Mouse (Mus musculus) 3T3-L1 (cell line): ENCODE measurements around the gene Hist1h3c.

ENCODE experiments used
- DNase-seq: peaks from one replicate; pipeline ENCODE4 v3.0.0-alpha.2; 2015; ENCODE audit warnings: low read depth, low spot score

Hist1h3c gene

DNA sequence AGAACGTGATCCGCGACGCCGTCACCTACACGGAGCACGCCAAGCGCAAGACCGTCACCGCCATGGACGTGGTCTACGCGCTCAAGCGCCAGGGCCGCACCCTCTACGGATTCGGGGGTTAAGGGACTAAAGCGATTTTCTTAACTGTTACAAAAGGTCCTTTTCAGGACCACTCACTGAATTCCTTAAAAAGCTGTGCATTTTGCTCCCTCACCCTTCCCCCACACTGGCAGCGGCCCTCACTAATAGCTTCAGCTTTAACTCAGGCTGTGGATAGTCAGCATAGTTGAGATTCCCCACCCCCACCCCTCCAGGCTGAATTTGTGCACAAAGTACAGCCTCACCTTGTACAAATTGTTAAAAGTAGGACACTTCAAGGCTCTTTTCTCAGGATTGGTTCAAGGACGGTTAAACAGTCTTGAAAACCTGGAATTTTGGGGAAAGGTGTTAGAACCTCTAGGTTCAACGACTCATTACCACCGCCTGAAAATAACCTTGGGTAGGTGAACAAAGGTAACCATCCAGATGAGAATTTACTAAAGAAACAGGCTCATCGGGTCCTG, 11.9 kb upstream of the Hist1h3c start:
- DNase-seq, result peak; percentile 34

DNA sequence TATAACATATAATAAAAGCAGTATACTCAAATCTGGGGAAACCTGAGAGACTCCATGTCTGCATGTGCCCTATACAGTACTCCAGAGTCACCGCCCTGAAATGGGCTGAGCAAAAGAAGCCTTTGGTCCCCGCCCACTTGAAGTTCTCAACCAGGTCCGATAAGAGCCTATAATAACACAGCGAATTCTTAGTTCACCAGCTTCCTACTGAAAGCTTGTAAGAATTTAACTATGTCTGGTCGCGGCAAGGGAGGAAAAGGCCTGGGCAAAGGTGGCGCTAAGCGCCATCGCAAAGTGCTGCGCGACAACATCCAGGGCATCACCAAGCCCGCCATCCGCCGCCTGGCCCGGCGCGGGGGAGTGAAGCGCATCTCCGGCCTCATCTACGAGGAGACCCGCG, 11.4 kb upstream of the Hist1h3c start, which contains the start of gene Hist1h4b:
Hist1h4b (plus strand) TSS at position 224 of the 400 bp plus-strand sequence.
- DNase-seq, result peak; percentile 96

DNA sequence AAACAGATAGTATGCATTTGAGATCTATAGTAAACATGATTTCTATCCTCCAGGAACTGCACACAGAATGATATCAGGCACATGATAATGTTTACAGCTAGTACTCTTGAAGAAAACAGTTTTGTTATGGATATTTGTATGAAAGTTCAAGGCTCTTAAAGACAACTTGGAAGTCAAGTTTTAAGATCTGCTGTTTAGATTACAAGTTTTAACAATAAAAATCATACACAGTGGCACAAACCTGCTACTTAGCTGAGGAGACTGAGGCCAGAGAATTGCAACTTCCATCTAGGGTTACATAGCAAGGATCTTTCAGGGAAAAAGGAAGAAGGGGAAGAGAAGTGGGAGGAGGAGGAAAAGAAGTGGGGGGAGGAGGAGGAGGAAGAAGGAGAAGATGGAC, 9.6 kb upstream of the Hist1h3c start:
- no peak for DNase-seq

DNA sequence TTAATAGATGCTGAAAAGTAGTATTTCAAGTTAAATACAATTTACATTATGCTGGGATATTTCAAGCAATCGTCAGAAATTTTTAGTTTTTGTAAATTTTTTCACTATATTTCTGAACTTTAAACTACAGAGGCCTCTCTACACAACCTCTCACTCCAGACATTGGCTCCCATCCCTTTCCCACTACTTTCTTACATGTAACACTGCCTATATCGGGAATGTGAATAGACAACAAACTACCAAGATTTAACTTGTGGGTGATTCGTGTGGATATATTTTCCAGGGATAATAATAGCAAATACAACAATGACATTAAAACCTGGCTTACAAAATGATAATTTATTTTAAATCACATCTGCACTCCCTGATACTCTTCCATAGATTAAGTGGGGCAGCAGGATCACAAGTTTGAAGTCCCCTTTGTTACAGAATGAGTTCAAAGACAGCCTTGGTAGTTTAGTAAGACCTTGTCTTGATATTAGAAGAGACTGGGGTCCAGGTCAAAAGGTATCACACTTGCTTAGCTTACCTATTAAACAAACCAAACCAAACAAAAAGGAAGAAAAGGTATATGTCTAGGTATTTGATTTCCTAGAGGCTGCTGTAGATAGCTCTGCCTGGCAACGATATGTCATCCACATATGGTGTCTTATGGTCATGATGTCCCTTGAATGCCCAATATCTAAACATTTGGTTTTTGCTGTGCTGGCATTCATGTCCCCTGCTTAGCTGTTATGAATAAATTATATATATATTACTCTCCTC, 8.1 kb upstream of the Hist1h3c start:
- DNase-seq, result peak; percentile 49

DNA sequence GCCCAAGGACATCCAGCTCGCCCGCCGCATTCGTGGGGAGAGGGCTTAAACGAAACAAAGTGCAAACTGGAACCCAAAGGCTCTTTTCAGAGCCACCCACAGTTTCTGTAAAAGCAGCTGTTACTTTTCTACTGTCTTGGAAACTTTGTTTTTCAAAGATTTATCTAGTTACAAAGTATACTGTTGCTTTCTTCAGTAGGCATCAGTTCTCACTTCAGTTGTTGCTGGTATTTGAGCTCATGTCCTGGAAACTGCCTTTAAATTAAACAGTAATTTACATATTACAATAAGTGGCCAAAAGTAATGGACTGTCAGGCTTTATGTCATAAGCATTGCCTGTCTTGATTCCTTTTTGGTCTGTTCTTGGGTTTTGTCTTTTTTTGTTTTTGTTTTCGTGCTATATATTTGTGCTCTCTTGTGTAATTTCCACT, 7.4 kb upstream of the Hist1h3c start:
- peak; percentile 36 for DNase-seq

DNA sequence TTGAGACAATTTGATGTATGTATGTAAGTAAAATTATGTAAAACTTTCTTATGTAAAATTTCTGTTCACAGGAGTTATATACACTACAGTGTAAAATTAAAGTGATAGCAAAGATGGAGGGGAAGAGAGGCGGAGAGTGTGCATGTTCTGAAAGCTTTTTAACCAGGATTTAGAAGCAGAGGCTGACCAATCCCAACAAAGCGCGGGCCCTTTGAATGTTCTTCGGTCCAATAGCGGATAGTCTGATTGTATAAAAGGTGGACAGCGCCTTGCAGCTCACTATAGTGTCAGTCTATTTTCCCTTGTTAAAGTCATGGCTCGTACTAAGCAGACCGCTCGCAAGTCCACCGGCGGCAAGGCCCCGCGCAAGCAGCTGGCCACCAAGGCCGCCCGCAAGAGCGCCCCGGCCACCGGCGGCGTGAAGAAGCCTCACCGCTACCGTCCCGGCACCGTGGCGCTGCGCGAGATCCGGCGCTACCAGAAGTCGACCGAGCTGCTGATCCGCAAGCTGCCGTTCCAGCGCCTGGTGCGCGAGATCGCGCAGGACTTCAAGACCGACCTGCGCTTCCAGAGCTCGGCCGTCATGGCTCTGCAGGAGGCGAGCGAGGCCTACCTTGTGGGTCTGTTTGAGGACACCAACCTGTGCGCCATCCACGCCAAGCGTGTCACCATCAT, 6.8 kb upstream of the Hist1h3c start, which contains the start of gene Hist1h3b:
Hist1h3b (plus strand) TSS at position 201 of the 675 bp plus-strand sequence.
- peak; percentile 98 for DNase-seq

DNA sequence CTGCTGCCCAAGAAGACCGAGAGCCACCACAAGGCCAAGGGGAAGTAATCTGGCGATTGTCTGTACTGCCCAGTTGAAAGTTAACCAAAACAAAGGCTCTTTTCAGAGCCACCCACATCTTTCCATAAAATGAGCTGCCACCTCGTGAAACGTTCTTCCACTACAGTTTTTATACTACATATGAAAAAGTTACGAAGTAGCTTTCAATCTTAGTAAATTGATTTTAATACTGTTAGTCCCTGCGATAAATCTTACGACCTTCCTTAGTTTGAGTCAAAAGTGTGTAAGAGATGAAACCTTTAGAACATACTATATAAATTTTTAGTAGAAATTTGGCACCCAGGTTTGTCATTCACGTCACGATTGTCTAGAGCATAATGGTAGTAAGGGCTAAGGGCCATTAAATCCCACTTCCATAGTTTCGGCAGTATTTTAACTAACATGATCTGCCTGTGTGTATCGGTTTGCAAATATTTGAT, 6.1 kb upstream of the Hist1h3c start:
- peak; percentile 61 for DNase-seq

DNA sequence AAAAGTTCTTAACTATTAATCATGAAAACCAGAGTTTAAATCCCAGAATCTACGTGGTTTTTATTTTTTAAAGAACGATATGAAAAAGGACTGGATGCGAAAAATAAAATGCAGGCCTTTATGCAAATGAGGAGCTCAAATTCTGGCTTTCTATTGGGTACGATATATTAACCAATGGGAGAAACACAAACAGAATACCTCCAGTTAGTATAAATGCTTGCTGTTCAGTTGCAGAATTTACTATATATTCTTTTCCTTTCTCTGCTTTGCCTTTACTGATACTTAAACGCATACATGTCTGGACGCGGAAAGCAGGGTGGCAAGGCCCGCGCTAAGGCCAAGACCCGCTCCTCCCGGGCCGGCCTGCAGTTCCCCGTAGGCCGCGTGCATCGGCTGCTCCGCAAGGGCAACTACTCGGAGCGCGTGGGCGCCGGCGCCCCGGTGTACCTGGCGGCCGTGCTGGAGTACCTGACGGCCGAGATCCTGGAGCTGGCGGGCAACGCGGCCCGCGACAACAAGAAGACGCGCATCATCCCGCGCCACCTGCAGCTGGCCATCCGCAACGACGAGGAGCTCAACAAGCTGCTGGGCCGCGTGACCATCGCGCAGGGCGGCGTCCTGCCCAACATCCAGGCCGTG, 5.6 kb upstream of the Hist1h3c start, which contains the start of gene Hist1h2ab:
Hist1h2ab (plus strand) TSS at position 288 of the 639 bp plus-strand sequence.
- peak; percentile 81 for DNase-seq

DNA sequence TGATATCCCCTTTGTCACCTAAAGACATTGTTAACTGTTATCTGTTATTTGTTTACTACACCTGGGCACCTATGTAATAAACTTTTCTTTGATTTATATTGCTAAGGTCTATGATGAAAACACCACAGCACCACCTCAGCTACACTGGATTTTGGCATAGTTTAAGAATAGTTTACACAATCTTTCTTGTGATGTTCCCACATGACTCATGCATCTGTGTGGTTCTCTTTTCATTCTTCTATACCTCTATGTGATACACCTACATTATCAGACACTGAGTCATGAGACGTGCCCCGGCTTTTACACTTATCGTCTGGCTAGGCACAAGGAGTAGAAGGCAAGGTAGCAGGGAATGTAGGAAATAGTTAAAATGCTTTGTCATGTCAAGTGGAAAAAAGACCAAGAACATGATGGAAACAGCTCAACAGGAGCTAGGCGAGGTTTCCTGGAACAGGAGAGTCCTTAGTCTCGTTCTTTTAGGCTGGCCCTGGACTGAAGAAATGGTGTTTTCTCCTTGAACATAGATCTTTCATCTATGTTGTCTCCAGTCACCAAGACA, 4.2 kb upstream of the Hist1h3c start:
- DNase-seq, result peak; percentile 56

DNA sequence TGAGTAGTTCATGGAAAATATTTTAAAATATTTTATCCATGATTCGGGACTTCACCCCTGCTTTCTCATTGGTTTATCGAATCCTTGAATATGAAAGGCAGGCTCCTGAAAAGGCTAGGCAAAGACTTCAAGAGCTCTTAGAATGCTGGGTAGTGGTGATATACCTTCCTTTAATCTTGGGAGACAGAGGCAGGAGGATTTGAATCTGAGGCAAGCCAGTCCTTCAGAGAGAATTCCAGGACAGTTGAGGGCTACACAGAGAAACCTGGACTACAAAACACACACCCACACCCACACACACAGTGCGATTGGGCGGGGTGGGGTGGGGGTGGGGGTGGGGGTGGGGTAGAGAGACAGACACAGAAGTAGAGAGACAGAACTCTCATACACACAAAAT, 2.5 kb upstream of the Hist1h3c start:
- DNase-seq, result peak; percentile 50

DNA sequence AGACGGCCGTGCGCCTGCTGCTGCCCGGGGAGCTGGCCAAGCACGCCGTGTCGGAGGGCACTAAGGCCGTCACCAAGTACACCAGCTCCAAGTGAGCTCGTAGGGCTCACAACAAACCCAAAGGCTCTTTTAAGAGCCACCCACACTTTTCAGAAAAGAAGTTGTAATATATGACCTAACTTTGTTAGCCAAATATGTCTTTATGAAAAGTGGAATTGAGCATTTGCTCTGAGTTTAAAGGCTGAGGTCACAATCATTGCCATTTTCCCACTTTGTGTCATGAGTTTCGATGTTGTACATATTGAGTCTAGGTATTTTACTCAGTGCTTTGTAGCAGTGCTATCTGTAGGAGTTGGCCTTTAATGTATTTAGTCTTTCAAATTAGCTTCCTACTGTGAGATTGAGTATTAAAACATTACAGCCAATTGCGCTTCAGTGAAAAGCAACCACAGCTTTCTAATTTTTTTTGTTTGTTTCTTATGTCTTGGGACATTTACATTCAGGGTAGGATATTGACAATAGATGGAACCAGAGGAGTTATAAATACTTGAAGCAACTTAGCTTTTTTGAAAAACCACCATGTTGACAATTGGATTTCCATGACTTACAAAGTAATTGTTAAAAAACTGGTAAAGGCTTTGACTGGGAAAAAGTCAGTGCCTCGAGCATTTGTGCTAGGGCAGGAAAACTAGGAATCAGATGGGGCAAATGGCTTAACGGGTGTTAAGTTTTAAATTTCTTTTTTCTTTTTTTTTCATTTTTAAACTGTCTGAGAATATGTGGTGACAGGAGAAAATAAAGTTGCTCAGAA, 1.9 kb upstream of the Hist1h3c start:
- DNase-seq, result peak; percentile 60

DNA sequence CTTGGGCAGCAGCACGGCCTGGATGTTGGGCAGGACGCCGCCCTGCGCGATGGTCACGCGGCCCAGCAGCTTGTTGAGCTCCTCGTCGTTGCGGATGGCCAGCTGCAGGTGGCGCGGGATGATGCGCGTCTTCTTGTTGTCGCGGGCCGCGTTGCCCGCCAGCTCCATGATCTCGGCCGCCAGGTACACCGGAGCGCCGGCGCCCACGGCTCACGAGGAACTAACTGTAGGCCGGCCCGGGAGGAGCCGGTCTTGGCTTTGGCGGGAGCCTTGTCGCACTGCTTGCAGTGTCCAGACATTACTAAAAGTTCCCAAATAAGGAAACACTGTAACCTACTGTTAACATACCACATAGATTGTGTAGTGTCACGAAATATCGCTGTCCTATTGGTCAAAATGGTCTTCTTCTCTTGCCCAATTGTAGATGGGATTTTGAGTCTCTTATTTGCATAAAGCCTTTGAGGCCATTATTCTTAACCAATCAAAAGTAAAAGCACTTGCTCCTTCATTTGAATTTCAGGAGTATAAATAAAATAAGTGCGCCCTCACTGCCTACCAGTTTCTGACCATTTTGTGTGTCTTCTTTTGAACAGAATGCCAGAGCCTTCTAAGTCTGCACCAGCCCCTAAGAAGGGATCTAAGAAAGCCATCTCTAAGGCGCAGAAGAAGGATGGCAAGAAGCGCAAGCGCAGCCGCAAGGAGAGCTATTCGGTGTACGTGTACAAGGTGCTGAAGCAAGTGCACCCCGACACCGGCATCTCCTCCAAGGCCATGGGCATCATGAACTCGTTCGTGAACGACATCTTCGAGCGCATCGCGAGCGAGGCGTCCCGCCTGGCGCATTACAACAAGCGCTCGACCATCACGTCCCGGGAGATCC, 1.0 kb upstream of the Hist1h3c start, which contains the start of gene Hist1h2bb:
Hist1h2bb (plus strand) TSS at position 534 of the 880 bp plus-strand sequence.
- DNase-seq, result peak; percentile 94

DNA sequence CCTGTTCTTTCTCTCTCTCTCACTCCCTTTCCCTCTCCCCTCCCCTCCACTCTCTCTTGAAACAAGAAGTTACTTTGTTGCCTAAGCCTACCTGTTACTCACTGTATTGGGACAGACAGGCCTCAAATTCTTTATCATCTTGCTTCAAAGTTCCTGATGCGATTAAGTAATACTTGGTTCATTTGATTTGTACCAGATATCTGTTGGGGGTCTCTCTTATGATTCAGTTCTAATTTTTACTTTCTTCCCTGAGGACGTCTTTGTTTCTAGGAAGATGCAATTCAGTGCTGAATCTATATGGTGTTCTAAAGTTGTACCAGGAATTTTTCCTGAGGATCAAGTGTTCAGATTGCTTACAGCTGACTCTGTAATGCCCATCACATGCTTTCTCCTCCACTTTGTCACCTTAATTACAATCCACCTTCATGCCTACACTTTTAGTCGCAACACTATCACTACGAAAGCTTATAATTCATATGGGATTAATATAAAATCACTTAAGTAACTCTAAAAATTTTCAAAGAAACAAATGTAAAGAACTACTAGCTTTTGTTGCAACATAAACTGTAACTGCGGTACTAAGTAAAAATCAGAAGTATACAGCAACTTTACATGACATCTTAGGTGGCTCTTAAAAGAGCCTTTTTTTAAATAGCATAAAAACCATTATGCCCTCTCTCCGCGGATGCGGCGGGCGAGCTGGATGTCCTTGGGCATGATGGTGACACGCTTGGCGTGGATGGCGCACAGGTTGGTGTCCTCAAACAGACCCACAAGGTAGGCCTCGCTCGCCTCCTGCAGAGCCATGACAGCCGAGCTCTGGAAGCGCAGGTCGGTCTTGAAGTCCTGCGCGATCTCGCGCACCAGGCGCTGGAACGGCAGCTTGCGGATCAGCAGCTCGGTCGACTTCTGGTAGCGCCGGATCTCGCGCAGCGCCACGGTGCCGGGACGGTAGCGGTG, 701 bp downstream of the Hist1h3c start:
- peak; percentile 73 for DNase-seq

DNA sequence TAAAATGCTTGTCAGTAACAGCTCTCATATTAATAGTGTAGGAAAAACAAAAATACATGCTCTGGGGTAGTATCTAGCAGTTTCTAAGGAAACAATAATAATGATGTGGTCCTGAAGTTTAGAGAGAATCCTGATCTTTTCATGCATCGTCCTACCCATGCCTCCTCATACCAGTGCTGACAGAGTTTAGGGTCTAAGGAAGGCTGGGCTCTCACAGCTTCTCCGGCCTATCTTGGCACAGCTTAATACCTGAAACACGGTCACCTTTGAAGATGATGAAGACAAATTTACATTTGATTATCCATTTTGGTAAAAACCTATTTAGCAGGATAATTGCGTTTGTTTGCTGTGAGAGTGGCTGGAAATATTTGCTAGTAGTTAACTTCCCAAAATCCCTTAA, 1.4 kb downstream of the Hist1h3c start:
- DNase-seq, result peak; percentile 52

DNA sequence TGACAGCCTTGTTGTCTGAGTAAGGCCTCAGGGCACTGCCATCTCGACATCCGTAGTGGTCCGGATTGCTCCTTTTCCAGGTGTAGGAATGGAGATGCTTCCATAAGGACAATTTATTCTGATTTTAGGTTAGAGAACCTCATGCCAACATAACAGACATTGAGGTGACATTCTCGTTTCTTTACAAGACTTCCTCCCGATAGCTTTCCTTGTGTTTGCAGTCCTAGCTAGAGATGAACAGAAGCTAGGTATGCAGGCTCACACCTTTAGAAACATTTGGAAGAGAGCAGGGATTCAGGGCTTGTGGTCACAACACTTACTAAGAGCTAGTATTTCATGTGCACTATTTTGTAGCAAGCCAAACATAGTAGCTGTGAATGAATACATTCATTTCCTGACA, 2.2 kb downstream of the Hist1h3c start:
- no peak for DNase-seq

DNA sequence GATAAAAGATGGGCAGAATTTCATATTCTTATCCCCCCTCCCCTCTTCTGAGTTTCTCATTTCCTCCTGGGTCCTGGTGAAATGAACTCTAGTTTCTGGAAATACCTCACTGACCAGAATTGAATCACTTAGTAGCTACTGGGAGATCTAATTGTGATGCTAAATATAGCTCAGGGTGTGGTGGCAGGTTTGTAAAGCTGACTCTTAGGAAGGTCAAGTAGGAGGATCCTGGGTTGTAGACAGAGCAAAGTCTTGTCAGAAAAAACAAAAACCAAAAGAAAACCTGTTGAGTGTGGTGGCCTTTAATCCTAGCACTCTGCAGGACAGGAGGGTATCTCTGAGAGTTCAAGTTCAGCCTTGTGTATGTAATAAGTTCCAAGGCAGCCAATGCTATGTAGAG, 3.4 kb downstream of the Hist1h3c start:
- DNase-seq, result peak; percentile 42

DNA sequence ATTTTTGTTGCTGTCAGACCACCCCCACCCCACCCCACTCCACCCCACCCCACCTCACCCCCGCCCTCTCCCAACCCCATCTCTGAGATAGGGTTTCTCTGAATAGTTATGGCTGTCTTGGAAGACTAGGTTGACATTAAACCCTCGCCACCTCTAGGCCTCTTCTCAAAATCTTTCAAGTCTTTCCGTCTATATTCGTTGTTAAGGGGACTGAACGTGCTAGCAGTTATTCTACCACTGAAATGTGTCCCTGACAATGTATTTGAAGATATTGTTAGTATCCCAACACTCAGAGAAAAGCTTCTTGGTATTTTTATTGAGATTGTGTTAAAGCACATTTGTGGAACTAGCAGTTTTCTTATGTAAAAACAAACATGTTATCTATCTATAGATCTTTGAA, 4.5 kb downstream of the Hist1h3c start:
- DNase-seq, result peak; percentile 34

DNA sequence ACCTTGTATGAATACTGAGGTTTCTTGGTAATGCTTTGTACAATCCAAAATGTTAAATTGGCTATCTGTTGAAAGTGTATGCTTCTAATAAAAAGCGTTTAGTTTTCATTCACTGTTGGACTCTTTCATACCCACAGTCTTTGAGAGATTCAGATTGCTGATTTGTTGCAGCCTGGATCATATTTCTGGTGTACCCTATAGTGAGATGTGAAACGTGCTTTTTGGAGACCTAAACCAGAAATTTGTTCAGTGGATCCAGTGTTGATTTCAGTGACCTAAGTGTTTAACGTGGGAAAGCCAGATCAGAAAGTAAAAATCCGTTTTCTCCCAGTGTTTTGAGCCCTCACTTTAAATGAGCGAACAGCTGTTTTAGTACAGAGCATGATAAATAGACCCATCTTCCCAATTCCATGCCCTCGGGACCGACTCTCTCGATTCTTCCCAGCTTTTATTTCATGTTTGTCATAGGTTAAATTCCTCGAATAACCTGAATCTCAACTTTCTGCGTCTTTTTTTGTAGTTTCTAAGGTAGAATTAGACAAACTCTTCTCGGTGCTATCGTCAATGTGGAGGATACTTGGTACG, 5.1 kb downstream of the Hist1h3c start:
- DNase-seq, result peak; percentile 55
